Mouse (Mus musculus) T-helper 1 cell (primary cell): ENCODE data around the gene Plg.

Source experiments
- in situ Hi-C: fragments of 300-600 bp; cut with MboI, MseI; formaldehyde crosslinking; loops from one replicate; pipeline ENCODE4 v1.15.1; 2025; ENCODE audit warnings: high pct_unique_total_duplicates

Gene Plg

DNA sequence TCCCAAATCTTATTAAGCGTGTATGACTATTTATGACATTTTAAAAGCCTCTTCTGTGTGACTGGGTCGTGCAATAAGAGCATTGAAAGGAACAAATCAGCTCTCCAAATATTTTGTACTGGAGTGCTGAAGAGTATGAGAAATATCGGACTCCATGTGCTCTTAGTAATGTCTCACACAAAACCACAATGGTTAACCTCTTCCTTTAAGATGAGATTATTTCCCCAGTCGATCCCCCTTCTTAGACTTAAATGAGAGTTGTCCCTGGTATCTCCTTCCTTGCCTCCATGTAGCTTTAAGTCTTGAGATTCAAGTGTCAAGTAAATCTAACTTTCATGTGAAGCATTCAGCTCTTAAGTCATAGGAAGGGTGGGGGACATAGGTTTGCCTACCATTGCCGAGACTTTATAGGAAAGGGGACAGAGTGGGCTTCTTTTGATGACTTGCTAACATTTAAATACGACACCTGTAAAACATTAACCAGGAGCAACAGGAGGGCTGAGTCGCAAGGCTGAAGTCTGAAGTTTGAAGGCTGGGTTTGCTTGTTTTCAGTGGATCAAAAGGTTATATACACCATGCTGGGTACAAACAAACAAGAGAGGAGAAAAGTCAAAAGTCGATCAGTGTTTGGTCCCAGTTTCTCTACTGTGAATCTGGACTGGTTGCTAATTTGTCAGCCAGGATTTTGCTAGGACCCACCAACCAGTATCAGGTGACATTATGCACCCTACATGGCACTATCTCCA lies 6.8 kb downstream of the Plg start:
- in situ Hi-C loops = no loop called here

DNA sequence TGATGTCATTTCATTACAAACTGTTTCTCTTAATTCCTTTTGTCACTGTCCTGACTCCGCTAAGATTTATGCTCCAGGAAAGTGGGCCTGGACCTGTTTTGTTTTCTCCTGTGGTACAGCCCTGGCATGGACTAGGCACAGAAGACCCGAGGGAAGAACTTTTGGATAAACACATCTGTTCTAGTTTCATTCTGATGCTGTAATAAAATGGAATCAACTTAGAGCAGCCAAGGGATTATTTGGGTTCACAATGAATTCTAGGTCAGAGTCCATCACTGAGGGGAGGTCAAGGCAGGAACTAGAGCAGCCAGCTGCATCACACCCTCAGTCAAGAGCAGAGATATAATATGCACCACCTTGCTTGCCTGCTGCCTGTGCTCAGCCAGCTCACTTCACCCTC lies 9.4 kb downstream of the Plg start:
- in situ Hi-C loops = no loop called here

DNA sequence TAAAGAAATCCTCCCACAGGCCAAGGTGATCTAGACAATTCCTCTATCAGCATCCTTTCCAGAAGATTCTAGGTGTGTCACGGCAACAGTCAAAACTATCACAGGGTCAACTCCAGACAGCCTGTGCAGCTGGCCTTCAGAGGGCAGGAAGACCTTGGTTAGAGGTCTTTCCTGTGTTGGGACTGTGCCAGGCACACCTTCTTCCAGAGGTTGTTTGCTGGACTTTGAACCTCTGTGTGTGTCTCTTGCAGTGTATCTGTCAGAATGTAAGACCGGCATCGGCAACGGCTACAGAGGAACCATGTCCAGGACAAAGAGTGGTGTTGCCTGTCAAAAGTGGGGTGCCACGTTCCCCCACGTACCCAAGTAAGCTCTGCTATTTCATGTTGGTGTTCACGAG lies 9.8 kb downstream of the Plg start:
- in situ Hi-C loops = no loop called here

DNA sequence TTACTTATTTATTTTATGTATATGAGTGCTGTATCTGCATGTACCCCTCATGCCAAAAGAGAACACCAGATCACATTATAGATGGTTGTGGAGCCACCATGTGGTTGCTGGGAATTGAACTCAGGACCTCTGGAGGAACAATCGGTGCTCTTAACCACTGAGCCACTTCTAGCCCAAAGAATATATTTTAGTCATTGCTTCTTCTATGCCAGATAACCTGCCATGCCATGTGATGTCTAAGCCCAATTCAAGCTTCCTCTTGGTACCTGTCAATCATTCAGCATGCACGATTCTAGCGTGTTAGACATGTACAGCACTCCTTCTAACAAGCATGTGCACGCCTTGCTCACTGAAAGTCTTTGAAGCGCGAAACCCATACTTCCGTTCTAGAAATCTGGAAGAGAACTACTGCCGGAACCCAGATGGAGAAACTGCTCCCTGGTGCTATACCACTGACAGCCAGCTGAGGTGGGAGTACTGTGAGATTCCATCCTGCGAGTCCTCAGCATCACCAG lies 17.8 kb downstream of the Plg start:
- in situ Hi-C loops = no loop called here

DNA sequence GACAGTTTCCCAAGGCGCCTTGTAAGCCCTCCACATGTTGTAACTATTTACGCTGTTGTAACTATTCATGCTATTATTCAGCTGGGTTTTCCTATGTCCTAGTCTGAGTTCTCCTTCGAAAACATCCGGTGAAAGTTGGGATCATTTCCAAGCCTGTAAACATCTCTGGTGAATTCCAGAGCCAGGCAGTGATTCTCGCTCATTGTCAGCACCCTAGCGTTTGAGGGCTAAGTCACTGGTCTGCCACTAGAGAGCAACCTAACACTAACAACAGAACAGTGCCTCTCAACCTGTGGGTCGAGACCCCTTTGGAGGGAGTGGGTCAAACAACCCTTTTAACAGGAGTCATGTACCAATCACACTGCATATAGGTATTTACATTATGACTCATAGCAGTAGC lies 25.0 kb downstream of the Plg start:
- in situ Hi-C loops = no loop called here

DNA sequence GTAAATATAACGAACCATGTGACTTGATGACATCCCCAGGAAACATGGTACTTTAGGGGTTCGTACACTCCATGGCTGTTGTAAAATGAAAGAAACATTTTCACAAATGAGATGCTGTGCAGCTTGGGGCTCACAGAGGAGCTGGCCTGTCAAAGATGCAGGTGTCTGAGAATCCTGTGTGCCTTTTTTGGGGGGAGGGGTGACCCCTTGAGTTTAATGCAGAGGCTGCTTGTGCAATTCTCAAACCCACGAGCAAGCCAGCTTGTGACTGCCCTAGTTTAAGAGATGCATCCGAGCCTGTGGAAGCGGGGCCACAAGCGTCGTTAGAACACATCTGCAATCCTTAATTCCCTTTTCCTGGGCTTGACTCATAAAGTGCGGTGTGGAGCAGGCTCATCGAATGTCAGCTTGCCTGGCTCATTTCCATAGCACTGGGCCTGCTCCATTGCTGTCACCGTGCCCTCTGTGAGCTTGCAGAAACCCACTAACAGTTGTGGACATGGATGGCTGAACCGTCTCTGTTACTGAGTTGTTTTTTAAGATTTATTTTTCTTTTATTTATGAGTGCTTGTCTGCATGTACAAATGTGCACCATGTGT lies 31.0 kb downstream of the Plg start:
- in situ Hi-C loops = no loop called here

DNA sequence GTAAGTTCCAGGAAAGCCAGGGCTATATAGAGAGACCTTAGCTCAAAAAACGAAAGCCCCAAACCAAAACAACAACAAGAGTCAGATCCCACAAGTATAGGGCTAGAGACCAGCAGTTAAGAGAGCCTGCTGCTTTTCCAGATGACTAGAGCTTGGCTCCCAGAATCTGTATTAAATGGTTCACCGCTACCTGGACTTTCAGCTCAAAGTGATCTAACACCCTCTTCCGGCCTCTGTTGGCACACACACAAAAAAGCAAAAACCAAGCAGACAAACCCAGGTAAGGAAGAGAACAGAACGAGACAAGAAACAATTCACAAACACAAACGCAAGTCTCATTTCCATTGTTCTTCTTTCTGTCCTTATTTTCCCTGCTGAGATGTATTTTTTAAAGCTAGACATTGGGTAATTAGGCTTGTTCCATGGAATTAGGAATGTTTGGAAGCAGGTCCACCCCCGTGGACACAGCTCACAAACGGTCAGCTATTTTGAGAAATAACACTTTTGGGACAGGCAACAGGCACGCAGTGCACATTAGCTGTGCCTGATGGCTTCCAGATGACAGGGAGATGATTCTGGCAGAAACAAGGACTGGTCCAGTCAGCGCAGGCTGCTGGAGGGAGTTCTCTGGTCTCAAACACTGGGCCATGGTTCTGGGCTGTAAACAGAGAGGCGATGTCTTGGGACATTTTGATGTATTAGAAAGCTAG lies 33.9 kb downstream of the Plg start:
- in situ Hi-C loops = no loop called here

DNA sequence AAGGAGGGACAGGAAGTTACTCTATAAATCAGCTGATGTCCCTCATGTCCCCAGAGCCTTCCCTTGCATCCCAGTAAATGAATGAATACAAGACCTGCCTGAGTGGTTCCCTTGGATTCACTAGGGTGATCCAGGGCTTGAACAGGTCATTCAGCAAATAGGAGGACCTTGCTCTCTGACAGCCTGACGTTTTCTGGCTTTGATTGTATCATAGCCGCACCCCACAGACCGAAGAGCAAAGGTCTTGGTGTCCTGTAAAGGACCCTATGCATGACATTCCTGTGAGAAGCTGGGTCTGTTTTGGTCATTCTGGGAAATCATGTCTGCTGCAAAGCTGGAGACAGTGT lies 34.5 kb downstream of the Plg start:
- in situ Hi-C loops = no loop called here

DNA sequence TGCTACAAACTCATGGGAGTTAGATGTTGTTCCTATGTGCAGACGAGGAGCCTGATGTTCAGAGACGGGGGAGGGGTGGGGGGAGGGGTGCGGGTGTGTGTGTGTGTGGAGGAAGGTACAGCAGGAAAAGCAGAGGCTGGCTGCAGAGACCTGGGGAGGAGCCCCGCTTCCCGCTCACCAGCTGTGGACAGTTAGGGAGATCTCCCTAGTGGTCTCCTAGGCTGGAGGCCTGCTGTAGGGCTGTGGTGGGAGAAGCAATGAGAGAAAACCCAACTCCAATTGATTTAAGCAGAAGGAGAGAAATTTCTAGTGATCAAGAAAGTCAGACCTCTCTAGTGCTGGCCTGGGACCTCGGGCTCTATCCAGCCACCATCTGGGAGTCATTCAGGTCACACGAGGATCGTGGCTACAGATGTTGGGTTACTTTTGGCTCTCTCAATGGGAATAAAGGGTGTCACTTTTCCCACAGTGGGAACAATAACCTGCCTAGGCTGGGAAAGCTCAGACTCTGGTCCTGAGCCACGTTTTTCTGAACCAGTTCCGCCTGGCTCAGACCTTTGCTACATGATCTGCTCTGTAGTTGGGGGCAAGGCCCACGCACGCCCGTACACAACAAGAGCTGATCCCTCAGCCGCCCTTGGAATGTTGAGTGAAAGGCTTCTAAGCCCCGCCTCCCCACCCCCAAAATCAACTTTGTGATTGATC lies 36.8 kb downstream of the Plg start:
- in situ Hi-C loops = no loop called here

DNA sequence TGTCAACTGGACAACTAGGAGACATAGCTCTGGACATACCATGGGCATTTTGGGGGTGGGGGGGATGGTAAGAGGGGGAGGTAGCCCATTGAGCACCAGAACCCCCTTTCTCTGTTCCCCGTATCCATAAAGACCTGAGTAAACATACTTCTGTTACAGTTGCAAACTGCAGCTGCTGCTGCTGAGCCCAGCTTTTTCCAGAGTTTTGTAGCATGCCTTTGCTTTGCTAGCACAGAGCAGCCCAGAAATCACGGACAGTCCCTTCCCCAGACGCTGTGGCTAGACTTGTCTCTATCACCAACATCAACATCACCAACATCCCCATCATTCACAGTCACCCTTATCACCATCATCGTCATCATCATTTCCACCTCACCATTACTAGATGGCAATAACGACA lies 37.3 kb downstream of the Plg start:
- in situ Hi-C loops = no loop called here

DNA sequence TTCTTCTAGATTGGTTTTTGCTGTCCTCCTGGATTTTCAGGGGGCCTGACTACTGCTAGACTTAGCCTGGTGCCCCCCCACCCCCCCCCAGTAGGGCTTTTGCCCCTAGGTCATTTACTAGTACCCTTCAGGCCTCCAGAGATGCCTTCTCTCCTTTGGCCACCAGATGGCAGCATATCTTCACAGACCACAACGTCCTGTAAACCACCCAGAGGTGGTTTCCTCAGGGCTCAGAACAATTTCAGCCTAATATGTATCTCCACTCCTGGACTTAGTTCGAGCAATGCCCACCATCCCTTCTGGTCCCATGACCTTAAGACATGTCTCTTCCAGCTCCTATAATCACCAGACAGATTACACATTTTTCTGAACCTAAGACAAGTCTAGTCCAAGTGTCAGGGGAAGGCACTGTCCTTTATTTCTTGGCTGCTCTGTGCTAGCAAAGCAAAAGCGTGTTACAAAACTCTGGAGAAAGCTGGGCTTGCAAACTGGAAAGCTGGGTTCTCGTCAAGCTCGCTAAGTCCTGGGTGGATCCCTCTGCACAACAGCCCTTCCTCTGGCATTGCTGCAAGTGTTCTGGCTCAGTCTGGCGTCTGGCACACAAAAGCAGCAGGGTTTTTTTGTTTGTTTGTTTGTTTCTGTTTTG lies 38.0 kb downstream of the Plg start:
- in situ Hi-C loops = no loop called here

DNA sequence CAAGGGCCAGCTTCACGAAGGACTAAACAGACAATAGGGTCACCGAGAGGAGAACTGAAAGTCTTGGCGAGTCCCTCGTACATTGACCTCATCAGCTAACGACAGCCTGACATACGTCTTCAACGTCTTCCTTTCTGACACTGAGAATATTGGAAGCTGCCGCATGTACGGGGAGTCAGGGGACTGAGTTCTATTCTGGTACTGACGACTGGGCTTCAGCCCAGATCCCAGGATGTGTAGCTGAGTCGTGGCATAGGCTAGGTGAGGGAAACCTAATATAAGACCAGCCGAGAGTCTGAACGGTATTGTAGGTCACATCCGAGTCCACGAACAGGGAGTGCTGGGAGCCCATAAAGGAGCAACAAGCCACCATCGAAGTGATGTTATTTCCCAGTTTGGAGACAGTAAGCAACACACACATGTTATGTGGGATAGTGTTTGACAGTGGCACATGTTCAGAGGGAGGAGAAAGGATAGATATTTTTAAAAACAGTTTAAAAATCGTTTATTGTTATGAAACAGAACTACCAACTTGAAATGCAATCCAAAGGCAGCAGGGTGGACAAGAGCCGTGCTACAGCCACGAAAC lies 41.2 kb downstream of the Plg start:
- in situ Hi-C loops = no loop called here

DNA sequence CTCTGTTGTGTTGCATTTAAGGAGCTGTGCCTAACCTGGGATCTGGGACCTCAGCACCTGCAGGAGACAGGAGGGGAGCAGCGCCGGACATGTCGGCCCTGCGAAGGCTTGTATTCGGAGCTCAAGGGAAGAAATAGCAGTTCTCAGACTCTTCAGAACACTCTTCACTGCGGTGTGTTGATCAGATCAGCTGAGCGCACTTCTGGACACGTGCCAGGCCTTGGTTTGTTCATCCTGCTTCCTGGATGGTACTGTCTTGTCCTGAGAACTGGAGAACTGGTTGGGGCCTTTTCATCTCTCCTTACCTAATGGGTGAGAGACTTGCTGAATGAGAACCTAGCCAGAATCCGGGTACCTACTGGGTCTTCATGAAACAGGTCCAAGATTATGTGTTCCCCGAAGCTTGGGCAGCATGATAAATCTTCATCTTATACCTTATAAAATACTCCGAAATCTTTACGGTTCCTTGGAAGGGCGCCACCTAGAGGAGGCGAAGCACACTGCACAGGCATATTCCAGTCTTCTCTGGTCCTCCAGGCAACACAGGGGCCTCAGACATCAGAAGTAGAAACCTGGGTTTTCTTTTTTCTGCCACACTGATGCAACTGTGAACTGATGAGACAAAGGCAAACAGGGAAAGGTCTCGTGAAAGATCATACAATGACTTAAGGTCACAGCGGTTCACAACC lies 42.6 kb downstream of the Plg start:
- in situ Hi-C loops = no loop called here

DNA sequence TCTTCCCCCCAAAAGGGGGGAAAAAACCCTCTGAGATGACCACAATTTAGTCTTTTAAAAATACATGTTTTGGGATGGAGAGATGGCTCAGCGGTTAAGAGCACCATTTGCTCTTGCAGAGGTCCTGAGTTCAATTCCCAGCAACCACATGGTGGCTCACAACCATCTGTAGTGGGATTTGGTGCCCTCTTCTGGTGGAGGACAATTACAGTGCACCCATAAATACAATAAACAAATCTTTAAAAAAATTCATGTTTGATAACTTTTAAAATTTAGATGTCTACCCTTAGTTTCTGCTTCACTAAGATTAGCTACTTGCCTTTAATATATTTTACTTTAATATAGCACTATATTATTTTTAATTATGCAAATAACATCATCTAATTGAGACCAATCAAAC lies 43.7 kb downstream of the Plg start:
- in situ Hi-C loops = no loop called here

DNA sequence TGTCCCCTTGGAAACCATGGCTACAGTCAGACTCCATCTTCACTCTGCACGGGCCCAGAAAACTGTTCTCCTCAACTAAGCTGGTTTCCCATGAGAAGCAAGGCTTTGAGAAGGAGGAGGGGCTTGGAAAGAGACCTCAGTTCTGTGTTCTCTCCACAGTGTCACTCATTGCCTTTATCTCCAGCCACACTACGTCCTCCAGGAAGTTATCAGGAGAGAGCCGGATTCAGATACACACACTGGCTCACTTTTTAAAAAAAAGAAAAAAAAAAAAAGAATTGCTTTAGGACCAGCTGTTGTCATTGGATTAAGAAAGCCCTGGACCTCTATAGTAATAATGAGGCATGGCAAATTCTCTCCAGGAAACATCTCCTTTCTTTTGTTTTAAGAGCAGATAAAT lies 48.7 kb downstream of the Plg start:
- in situ Hi-C loops = no loop called here

DNA sequence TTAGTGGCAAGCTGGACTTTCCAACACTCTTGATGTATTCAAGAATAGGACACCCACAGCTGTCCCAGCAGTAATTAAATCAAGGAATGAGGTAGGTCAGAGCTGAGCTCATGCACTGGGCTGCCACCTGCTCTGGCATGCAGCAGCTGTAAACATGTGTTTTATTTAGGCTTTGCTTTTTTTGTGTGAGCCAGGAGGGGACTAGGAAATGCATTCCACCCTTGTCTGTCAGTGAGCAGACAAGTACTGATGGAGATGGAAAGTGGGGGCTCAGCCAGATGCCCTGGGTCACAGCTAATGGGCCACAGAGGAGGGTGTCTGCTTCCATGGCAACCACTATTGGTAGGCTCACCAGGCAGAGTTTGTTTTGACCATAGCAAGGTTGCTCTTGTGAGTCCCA lies 50.0 kb downstream of the Plg start:
- in situ Hi-C loops = no loop called here

DNA sequence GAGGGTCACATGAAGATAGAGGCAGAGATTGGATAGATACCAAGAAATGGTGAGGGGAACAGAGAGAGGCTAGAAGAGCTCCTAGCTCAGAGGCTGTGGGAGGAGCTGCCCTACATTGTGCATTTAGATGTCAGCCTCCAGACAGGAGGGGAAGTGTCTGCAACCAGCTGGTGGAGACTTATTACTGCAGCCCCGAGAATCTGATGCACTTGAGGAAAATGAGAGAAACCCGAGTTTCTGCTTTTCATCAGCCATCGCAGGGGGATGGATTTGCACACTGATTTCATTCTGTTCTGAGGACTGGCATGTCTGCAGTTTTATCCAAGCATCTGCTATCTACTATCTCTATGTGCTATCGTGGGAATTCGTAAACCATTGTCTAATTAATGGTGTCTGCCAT lies 53.3 kb downstream of the Plg start:
- in situ Hi-C loops = no loop called here

DNA sequence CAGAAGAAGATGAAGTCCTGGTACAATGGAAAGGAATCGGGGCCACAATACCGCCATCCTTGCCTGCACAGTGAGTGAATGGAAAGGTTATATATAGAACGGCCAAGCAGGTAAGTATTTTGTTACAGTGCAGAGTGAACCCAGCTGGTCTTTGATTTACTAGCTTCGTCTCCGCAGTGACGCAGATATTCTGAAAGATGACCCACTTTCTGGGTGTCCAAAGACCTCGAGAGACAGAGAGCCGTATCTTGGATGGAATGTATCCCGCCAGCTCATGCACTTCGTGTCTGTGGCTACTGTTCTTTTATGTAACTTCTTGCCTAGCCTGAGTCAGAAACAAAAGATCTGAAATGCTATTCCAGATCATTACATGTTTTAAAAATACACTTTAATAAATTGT lies 59.4 kb downstream of the Plg start:
- in situ Hi-C loops = no loop called here

DNA sequence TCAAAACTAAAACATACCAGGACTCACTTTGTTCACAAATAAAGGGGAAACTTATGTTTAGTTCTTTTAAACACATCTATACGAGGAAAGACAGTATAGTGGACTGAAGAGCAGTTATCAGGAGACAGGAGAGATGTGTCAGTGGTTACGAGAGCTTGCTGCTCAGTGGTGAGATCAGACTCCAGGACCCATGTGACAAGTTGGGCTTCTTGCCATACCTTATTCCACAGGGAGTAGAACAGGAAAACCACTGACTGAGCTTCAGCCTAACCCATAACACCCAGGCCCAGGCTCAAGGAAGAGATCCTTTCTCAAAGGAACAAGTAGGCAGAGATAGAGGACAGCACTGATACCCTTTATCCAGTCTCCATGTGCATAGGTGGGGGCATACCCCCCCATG lies 66.2 kb downstream of the Plg start:
- in situ Hi-C loops = no loop called here

DNA sequence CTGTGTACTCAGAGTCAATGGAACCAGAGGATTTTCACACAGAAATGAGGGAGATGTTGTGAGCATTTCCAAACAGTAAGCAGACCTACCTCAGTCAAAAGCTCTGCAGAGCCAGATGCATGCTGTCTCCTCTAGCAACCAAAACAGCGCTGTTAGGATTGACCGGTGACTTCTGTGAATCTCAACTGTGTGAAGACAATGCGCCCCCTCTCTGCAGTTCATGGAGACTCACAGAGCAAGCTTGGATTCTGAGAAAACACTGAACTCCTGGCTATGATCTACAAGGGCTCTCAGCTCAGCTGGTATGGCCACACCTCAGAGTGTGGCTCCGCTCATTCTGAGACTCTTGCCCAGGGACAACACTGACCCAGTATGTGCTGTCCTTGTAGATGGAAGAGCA lies 72.8 kb downstream of the Plg start:
- in situ Hi-C loops = no loop called here
